Mouse (Mus musculus): ENCODE measurements around the gene Fbxw11.

DNA sequence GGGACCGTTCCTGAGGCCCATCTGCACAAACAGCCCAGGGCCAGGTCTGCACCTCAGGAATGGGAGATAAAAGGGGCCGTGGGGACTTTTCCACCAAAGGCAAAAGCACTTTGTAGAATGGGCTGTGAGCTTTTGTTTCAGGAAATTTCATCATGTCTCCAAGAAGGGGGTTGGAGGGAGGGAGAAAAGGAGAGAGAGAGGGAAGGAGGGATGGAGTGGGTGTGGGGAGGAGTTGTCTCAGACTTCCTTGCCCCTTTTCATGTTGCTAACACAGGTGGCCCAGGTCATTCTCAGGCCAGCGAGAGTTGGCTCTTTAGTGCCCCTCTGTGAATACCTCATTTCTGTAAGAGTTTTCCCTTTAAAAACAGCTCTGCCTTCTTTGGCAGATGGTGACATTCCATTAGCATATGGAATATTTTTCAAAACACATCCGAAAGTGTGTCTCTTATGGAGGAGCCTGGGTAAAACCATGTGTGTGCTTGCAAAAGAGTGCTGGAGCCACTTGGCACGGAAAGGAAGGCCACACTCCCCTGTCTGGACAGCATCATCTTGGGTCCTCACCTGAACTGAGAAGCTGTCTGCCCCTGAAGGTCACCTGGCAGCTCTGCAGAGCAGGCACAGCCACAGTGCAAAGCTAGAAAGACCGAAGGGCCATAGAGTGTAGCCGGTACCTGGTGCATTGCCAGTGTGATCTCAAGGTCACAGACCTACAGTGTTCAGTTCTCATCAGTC lies 109.5 kb downstream of the Fbxw11 start:
- no peak for TF ChIP-seq CTCF (conservative IDR thresholded peaks at IDR 0.05; ENCODE audit: low read length)
- no peak for TF ChIP-seq POU5F1 (IDR thresholded peaks at IDR 0.05; ENCODE audit: borderline replicate concordance, low read length)

Data from E14TG2a.4 (cell line).